Mouse (Mus musculus) testis, postnatal 14 days (tissue): ENCODE data around the gene Setd3.

Experiments used
- DNase-seq: peaks from one replicate; pipeline ENCODE4 v3.0.0; 2021; ENCODE audit warnings: low spot score

The Setd3 gene

GRCm38 (mm10) chr12:108200094-108200493 is 21.0 kb upstream of the Setd3 start:
- no peak for DNase-seq

- no peak for DNase-seq
Measured at GRCm38 (mm10) chr12:108198447-108198846, 19.3 kb upstream of the Setd3 start.

- no peak for DNase-seq
Measured at GRCm38 (mm10) chr12:108195761-108196160, 16.6 kb upstream of the Setd3 start.

GRCm38 (mm10) chr12:108193878-108194277 is 14.8 kb upstream of the Setd3 start:
- no peak for DNase-seq

- no peak for DNase-seq
Measured at GRCm38 (mm10) chr12:108187541-108188091, 8.5 kb upstream of the Setd3 start.

- no peak for DNase-seq
Measured at GRCm38 (mm10) chr12:108181716-108182115, 2.6 kb upstream of the Setd3 start.

- DNase-seq: peak; percentile 100
Measured at GRCm38 (mm10) chr12:108179321-108180266, 480 bp upstream of the Setd3 start, which contains the start of gene Ccnk. Ccnk (plus strand) TSS chr12:108179579.

- DNase-seq: no peak
Measured at GRCm38 (mm10) chr12:108178331-108179245, 526 bp downstream of the Setd3 start.

GRCm38 (mm10) chr12:108176366-108176765 is 2.7 kb downstream of the Setd3 start:
- DNase-seq: no peak

GRCm38 (mm10) chr12:108174606-108175505 is 4.3 kb downstream of the Setd3 start:
- no peak for DNase-seq

- DNase-seq: no peak
Measured at GRCm38 (mm10) chr12:108172639-108173038, 6.5 kb downstream of the Setd3 start.

GRCm38 (mm10) chr12:108171336-108171735 is 7.8 kb downstream of the Setd3 start:
- no peak for DNase-seq

GRCm38 (mm10) chr12:108170467-108170866 is 8.6 kb downstream of the Setd3 start:
- DNase-seq: no peak

- DNase-seq: no peak
Measured at GRCm38 (mm10) chr12:108168909-108169308, 10.2 kb downstream of the Setd3 start.

- DNase-seq: no peak
Measured at GRCm38 (mm10) chr12:108163706-108164105, 15.4 kb downstream of the Setd3 start.

- no peak for DNase-seq
Measured at GRCm38 (mm10) chr12:108162036-108162435, 17.1 kb downstream of the Setd3 start.

- no peak for DNase-seq
Measured at GRCm38 (mm10) chr12:108159863-108160262, 19.3 kb downstream of the Setd3 start.

- DNase-seq: no peak
Measured at GRCm38 (mm10) chr12:108152743-108153142, 26.4 kb downstream of the Setd3 start.

- DNase-seq: no peak
Measured at GRCm38 (mm10) chr12:108149764-108150163, 29.4 kb downstream of the Setd3 start.

GRCm38 (mm10) chr12:108145198-108145597 is 33.9 kb downstream of the Setd3 start:
- DNase-seq: no peak
